Mouse (Mus musculus) G1E (cell line): ENCODE results near the gene Gm49391.
"Not testable (repeated sequence)": the region's sequence is repeated elsewhere in the genome, so short reads cannot be mapped to it uniquely, and the experiment has no call there.

Experiments
- CTCF ChIP-seq: IDR thresholded peaks from 2 replicates; pipeline ENCODE4 v1.5.1; 2012; ENCODE audit warnings: low read depth, low read length, inconsistent platforms, mixed read lengths
- GATA1 ChIP-seq: IDR thresholded peaks from 2 replicates; pipeline ENCODE4 v1.6.1; 2012; ENCODE audit warnings: borderline replicate concordance, low read length, inconsistent platforms, mixed read lengths
- GATA2 ChIP-seq: IDR thresholded peaks from 2 replicates; pipeline ENCODE4 v1.6.1; 2012; ENCODE audit warnings: low read depth, low read length, inconsistent platforms, borderline replicate concordance
- TAL1 ChIP-seq: conservative IDR thresholded peaks from 2 replicates; pipeline ENCODE4 v1.6.1; 2012; ENCODE audit warnings: low read depth, low read length, inconsistent platforms, mixed read lengths

DNA sequence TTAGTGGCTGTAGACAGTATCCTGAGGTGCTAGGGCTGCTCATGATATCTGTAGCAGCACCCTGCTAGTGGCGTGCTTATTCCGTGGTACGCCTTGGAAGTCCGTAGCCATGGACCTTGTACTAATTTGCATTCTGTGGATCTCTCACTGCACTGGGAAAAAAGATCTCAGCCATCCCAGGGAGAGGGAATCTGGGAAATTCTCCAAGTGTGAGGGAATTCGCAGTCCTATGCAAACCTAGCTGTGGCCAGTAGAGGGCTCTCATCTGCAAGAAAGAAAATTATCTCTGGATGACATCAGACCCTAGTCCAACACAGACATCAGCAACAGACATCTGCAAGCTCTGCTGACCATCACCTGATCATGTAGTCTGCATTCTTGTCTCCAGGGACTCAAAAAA is 27.6 kb upstream of the Gm49391 start:
- TF ChIP-seq CTCF, GATA1, TAL1, GATA2: not testable (repeated sequence)
